Mouse (Mus musculus): ENCODE results near the gene Hes7. TPM values are rescaled to one million over a fixed set of nuclear protein-coding genes. Genes with fewer than 3 reads are reported as not detected.
A peak's percentile ranks its signal among the peaks of the same experiment; 100 is the strongest.

Hes7 gene
- polyA plus RNA-seq, 2 experiments = 0.05 to 0.08 TPM

DNA sequence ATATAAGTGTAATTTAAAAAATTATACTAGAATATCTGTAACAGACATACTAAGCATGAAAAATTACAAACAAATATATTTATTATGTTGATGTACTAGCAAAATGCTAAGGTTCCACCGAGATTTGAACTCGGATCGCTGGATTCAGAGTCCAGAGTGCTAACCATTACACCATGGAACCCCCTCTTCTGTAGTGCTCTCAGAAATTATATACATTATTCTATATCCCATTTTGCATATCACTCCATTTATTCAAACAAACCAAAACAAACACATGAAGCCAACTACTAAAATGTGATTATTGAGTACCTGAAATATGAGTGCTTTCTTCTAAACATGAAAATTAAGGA, 4.3 kb downstream of the Hes7 start:
- no peaks in the 10 kb centered on the region for H3K36me3 ChIP-seq (replicated peaks; ENCODE audit: control insufficient read depth, insufficient read depth, low read depth)
- ATAC-seq (ENCODE audit: insufficient read depth) (peak; percentile 69), DNase-seq (ENCODE audit: low read depth in 3 of 3, low spot score in 3 of 3) (peak; percentile 71 to 75 (median 72))
- H3K4me2 ChIP-seq (ENCODE audit: low read depth) = peak overlapping the region; percentile 96
- no peak for TF ChIP-seq CTCF (IDR thresholded peaks at IDR 0.05; ENCODE audit: low read depth)
- TF ChIP-seq EP300 (IDR thresholded peaks at IDR 0.05; ENCODE audit: low read depth) = no peak
- 2% methylated on average over 3 of the region's 3 CpGs for WGBS (ENCODE audit: insufficient replicate concordance)
- no peaks in the 10 kb centered on the region for H3K9me3 ChIP-seq (ENCODE audit: control insufficient read depth, low read length)
- peaks cover 38% of the 10 kb centered on the region for H3K27me3 ChIP-seq (ENCODE audit: control insufficient read depth, insufficient read depth, low read length)
- no peak overlapping the region for H3K27ac ChIP-seq
- H3K9ac ChIP-seq (replicated peaks) = no peak overlapping the region
- no peak overlapping the region for H3K4me3 ChIP-seq (ENCODE audit: insufficient read depth in 1 of 2, low read depth in 2 of 2, low read length in 2 of 2)
- peaks cover 8 to 13% of the 10 kb centered on the region in 2 experiments for H3K4me1 ChIP-seq (replicated peaks; ENCODE audit: control insufficient read depth in 2 of 2, insufficient read depth in 2 of 2, low read length in 1 of 2)

DNA sequence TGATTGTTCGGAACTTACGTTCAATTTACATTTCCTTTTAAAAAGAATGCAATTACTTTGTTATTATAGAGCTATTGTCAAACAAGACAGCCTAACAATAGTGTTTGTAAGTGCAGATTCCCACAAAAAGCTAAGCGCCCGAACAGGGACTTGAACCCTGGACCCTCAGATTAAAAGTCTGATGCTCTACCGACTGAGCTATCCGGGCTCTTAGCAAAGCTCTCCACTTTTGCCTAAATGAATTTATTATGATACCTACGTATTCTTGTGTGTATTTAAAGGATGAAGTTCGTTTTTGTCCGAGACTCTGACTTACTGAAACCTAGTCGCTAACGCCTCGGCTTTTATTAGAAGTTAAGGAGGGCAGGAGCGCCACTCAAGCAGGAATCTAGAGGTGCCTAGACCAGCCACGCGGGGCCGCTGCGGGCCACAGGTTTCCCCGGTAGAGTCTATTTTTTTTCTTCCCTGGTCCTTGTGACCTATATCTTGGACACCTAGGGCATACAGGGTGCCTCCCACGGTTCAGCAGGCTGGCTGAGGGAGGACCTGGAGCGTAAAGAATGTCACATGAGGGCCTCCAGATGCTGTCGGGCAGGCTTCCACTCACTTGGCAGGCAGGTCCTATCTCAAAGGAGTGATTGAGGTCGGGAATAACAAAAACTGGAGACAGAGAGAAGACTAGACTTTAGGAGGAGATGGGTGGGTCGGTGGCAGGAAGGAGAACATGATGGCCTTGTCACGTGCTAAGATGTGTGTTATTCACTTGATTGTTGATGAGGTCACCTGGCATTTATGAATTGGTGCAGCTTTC, 5.0 kb downstream of the Hes7 start:
- WGBS (ENCODE audit: insufficient replicate concordance) = under 1% methylated on average over 24 of the region's 24 CpGs
- Histone ChIP-seq H3K27ac (no peak overlapping the region; the same call in 1 of the 2 replicates), H3K36me3 (replicated peaks; ENCODE audit: control insufficient read depth, insufficient read depth, low read depth) (no peaks in the 10 kb centered on the region), H3K27me3 (ENCODE audit: control insufficient read depth, insufficient read depth, low read length) (peaks cover 30% of the 10 kb centered on the region), H3K4me2 (ENCODE audit: low read depth) (peak overlapping the region; percentile 97), H3K4me1 (replicated peaks; ENCODE audit: control insufficient read depth in 2 of 2, insufficient read depth in 2 of 2, low read length in 1 of 2) (peaks cover 8 to 13% of the 10 kb centered on the region in 2 experiments), H3K4me3 (ENCODE audit: insufficient read depth in 1 of 2, low read depth in 2 of 2, low read length in 2 of 2) (peak overlapping the region; percentile 73 to 88), H3K9me3 (ENCODE audit: control insufficient read depth, low read length) (no peaks in the 10 kb centered on the region), H3K9ac (replicated peaks) (peak overlapping the region; percentile 56)
- DNase-seq (ENCODE audit: low read depth in 3 of 3, low spot score in 3 of 3) (peak; percentile 75 to 81 (median 76)), ATAC-seq (ENCODE audit: insufficient read depth) (peak; percentile 60)
- peak; percentile 63 for TF ChIP-seq CTCF (IDR thresholded peaks at IDR 0.05; ENCODE audit: low read depth)
- TF ChIP-seq EP300 (IDR thresholded peaks at IDR 0.05; ENCODE audit: low read depth) = peak; percentile 18; the same call in 1 of the 2 replicates

DNA sequence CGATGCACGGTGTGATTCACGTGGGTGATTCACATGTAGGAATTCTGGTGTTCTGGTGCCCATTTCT, 5.5 kb downstream of the Hes7 start, which contains the start of gene Aloxe3:
Gene Aloxe3 (plus strand): TSS at position 45 of the 67 bp plus-strand sequence.
- ATAC-seq (ENCODE audit: insufficient read depth) = no peak
- peaks cover 8 to 13% of the 10 kb centered on the region in 2 experiments for H3K4me1 ChIP-seq (replicated peaks; ENCODE audit: control insufficient read depth in 2 of 2, insufficient read depth in 2 of 2, low read length in 1 of 2)
- H3K36me3 ChIP-seq (replicated peaks; ENCODE audit: control insufficient read depth, insufficient read depth, low read depth) = no peaks in the 10 kb centered on the region
- H3K9ac ChIP-seq (replicated peaks) = peak within 1 kb of the TSS; percentile 56
- H3K27ac ChIP-seq = no peak within 1 kb of the TSS; the same call in 1 of the 2 replicates
- TF ChIP-seq EP300 (IDR thresholded peaks at IDR 0.05; ENCODE audit: low read depth) (no peak), CTCF (IDR thresholded peaks at IDR 0.05; ENCODE audit: low read depth) (no peak)
- no peaks in the 10 kb centered on the region for H3K9me3 ChIP-seq (ENCODE audit: control insufficient read depth, low read length)
- H3K4me2 ChIP-seq (ENCODE audit: low read depth) = peak within 1 kb of the TSS; percentile 97
- no peak for DNase-seq (ENCODE audit: low read depth in 3 of 3, low spot score in 3 of 3)
- peaks cover 25% of the 10 kb centered on the region for H3K27me3 ChIP-seq (ENCODE audit: control insufficient read depth, insufficient read depth, low read length)
- peak within 1 kb of the TSS; percentile 73 to 88 for H3K4me3 ChIP-seq (ENCODE audit: insufficient read depth in 1 of 2, low read depth in 2 of 2, low read length in 2 of 2)
- 1% methylated on average over 3 of the region's 3 CpGs for WGBS (ENCODE audit: insufficient replicate concordance)

DNA sequence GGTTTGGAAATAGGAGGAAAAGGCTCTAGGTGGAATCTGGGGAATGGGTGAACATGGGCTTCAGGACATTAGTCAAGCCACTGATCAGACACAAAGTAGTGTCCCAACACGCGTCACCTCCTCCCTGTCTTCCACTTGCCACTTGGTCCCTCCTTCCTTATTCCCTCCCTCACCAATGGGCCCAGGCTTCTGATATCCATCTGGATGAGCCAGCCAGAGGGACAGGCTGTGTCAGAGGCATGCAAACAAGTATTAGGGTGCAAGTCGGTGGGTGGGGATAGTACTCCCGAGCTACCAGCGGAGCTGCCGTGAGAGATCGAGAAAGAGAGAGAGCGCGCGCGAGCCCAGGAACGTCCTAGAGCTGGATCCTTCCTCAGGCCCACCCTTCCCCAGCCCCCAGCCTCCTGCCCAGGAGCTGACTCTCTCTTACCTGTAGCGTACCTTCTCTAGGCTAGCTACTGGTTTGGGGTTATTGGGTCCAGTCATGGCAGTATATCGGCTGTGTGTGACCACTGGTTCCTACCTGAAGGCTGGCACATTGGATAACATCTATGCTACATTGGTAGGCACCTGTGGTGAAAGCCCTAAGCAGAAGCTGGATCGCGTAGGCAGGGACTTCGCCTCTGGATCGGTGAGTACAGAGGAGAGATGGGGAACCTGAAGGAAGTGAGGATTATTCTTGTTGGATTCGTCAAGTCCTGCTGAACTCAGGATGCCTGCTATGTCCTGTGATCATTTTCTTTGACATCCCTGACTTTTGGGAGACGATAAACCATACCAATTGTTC, 5.9 kb downstream of the Hes7 start:
- no peaks in the 10 kb centered on the region for H3K9me3 ChIP-seq (ENCODE audit: control insufficient read depth, low read length)
- 12% methylated on average over 20 of the region's 20 CpGs for WGBS (ENCODE audit: insufficient replicate concordance)
- peaks cover 8 to 13% of the 10 kb centered on the region in 2 experiments for H3K4me1 ChIP-seq (replicated peaks; ENCODE audit: control insufficient read depth in 2 of 2, insufficient read depth in 2 of 2, low read length in 1 of 2)
- H3K27ac ChIP-seq = no peak overlapping the region
- DNase-seq (ENCODE audit: low read depth in 3 of 3, low spot score in 3 of 3) = no peak
- H3K36me3 ChIP-seq (replicated peaks; ENCODE audit: control insufficient read depth, insufficient read depth, low read depth) = no peaks in the 10 kb centered on the region
- H3K4me3 ChIP-seq (ENCODE audit: insufficient read depth in 1 of 2, low read depth in 2 of 2, low read length in 2 of 2) = peak overlapping the region; percentile 73 to 88
- no peak for TF ChIP-seq CTCF (IDR thresholded peaks at IDR 0.05; ENCODE audit: low read depth)
- TF ChIP-seq EP300 (IDR thresholded peaks at IDR 0.05; ENCODE audit: low read depth) = no peak
- H3K4me2 ChIP-seq (ENCODE audit: low read depth) = peak overlapping the region; percentile 97
- no peak for ATAC-seq (ENCODE audit: insufficient read depth)
- H3K9ac ChIP-seq (replicated peaks) = peak overlapping the region; percentile 56
- H3K27me3 ChIP-seq (ENCODE audit: control insufficient read depth, insufficient read depth, low read length) = peaks cover 21% of the 10 kb centered on the region

DNA sequence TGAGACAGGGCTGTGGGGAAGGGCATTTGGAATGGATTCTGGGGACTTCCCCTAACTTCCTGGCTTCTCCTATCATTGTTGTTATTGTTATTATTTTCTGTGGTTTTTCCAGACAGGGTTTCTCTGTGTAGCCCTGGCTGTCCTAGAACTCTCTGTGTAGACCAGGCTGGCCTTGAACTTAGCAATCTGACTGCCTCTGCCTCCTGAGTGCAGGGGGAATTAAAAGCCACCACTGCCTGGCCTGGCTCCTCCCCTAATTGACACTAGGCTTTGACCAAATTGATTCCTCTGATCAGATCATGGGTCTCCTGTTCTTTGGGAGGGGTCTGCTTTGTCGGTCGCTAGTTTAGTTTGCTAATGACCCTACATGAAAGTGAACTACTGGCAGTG, 6.5 kb downstream of the Hes7 start:
- no peak for ATAC-seq (ENCODE audit: insufficient read depth)
- WGBS (ENCODE audit: insufficient replicate concordance) = 44% methylated on average over 2 of the region's 2 CpGs
- H3K4me2 ChIP-seq (ENCODE audit: low read depth) = peak overlapping the region; percentile 97

More for the DNA sequence above, 6.5 kb downstream of the Hes7 start:
- H3K27me3 ChIP-seq (ENCODE audit: control insufficient read depth, insufficient read depth, low read length) = peaks cover 15% of the 10 kb centered on the region
- H3K9ac ChIP-seq (replicated peaks) = no peak overlapping the region; the same call in 1 of the 2 replicates
- H3K36me3 ChIP-seq (replicated peaks; ENCODE audit: control insufficient read depth, insufficient read depth, low read depth) = no peaks in the 10 kb centered on the region
- DNase-seq (ENCODE audit: low read depth in 3 of 3, low spot score in 3 of 3) = no peak
- TF ChIP-seq CTCF (IDR thresholded peaks at IDR 0.05; ENCODE audit: low read depth) = no peak
- no peak for TF ChIP-seq EP300 (IDR thresholded peaks at IDR 0.05; ENCODE audit: low read depth)
- H3K4me3 ChIP-seq (ENCODE audit: insufficient read depth in 1 of 2, low read depth in 2 of 2, low read length in 2 of 2) = peak overlapping the region in 1 of 2 experiments; percentile 73; a peak in 2 of 4 replicates
- peaks cover 8 to 13% of the 10 kb centered on the region in 2 experiments for H3K4me1 ChIP-seq (replicated peaks; ENCODE audit: control insufficient read depth in 2 of 2, insufficient read depth in 2 of 2, low read length in 1 of 2)
- H3K27ac ChIP-seq = no peak overlapping the region
- H3K9me3 ChIP-seq (ENCODE audit: control insufficient read depth, low read length) = no peaks in the 10 kb centered on the region

Data from liver, embryonic 14.5 days (tissue).